Mouse (Mus musculus): Measurements from ENCODE around the gene Alkbh4.
"Not testable (repeated sequence)": the region's sequence is repeated elsewhere in the genome, so short reads cannot be mapped to it uniquely, and the experiment has no call there.

Gene Alkbh4

DNA sequence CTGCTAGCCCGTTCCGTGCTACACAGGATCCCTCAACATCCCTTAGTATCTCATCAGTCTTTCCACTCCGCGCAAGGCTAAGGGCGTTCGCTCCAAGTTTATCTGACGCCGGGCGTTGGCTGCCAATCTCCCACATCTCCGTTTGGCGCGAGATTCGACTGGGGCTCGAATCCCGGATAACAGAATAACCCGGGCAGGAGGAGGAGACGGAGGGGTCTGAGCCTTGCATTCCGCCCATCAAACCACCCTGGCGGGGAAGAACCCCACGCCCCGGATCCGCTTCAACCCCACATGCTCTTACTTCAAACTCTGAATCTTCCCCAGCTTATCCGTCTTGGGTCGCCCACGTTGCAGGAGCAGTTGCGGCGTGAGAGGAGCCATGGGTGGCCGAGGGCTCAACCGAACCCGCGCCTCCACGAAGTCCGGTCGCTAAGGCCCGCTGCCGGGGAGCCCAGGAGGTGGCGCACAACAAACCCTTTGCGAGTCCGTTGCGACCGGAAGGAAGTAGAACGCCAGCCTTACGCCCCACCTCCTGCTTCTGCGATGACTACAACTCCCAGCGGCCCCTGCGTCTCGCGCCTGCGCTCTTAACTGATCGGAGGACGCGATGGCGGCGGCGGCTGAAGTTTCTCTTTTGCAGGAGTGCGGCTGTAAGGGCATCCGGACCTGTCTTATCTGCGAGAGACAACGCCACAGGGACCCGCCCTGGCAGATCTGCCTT, at the start of gene Alkbh4, which contains the start of gene Lrwd1:
Gene Alkbh4, plus strand, starts transcription at position 576 of the 721 bp plus-strand sequence.
Gene Lrwd1, minus strand, starts transcription at position 504 of the 721 bp plus-strand sequence.
- peak; percentile 95 to 96 for DNase-seq (ENCODE audit: low read depth in 2 of 2, low spot score in 2 of 2)

GRCm38 (mm10) chr5:136086290-136086689, 49.7 kb upstream of the Alkbh4 start:
- no peak for DNase-seq (ENCODE audit: low read depth in 2 of 2, low spot score in 2 of 2)

DNA sequence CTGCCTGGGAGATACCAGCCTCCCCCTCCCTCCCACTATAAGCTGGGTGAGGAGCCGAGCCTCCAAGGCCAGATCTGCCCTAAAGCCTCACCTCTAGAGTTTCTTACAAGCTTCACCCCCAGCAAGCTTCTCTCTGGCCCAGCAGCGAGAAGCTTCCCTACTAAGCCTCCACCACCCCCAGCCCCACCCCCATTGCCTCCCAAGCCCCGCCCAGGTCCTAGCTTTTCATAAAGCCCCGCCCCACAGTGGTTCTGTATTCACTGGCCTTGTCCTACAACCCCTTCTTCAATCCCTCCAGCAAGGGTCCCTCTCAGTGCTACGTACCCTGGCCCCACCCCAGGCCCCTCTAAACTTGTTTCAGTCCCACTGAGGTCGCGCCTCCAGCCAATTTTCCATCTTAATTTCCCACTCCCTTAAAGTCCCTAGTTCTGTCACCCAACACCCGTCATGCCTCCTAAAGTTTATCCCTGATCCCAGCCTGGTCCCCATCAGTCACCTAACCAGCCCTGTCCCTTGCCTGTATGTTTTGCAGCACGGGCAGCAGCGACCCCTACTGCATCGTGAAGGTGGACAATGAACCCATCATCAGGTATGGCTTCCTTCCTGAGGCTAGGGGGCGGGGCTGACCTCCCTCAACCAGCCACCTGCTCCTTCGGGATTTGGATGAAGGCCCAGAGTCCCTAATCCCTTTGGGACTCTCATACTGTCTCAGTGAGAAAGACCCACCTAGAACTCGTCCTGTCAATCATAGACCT, 46.9 kb upstream of the Alkbh4 start:
- DNase-seq (ENCODE audit: low read depth in 2 of 2, low spot score in 2 of 2) = no peak

DNA sequence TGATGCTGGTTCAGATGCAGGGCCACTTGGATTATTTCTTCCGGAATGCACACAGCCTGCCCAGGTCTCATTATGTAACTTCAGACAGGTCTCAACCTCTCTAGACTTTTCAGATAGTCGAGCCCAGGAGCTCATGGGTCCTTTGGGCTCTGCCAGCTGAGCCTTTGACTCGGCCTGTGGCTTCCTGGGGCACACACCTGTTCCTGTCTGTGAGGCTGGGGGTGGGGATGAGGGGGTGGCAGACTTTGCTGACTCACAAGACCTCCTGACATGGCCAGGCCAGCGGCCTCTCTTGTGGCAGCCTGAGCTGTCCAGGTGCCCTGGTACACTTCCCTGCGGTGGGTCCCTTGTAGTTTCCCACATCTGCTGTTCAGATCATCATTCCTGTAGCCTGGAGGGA, 44.0 kb upstream of the Alkbh4 start:
- DNase-seq (ENCODE audit: low read depth in 2 of 2, low spot score in 2 of 2) = no peak

GRCm38 (mm10) chr5:136094249-136095010, 41.5 kb upstream of the Alkbh4 start:
- DNase-seq (ENCODE audit: low read depth in 2 of 2, low spot score in 2 of 2) = no peak

- DNase-seq (ENCODE audit: low read depth in 2 of 2, low spot score in 2 of 2) = no peak
These were observed 40.9 kb upstream of the Alkbh4 start for GRCm38 (mm10) chr5:136095089-136095488.

- no peak for DNase-seq (ENCODE audit: low read depth in 2 of 2, low spot score in 2 of 2)
These were observed 37.4 kb upstream of the Alkbh4 start for GRCm38 (mm10) chr5:136098536-136098935.

GRCm38 (mm10) chr5:136102099-136102820, 33.7 kb upstream of the Alkbh4 start:
- peak; percentile 60 to 67 for DNase-seq (ENCODE audit: low read depth in 2 of 2, low spot score in 2 of 2)

DNA sequence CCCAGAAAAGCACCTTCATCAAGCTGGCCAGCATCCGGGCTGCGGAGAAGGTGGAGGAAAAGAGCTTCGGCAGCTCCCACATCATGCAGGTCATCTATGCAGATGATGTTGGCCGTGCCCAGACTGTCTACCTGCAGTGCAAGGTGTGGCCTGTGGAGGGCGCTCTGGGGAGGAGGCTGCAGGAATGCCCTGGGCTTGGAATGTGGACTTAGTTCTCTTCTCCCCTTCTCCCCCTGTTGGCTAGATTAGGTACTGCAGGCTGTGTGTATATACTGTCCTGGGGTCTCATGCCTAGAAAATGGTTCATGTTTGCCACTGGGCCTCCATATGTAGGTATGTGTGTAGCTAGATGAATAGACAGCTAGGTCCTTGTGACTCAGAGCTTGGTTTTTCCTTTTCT, 31.4 kb upstream of the Alkbh4 start:
- peak; percentile 51 to 55 for DNase-seq (ENCODE audit: low read depth in 2 of 2, low spot score in 2 of 2)

DNA sequence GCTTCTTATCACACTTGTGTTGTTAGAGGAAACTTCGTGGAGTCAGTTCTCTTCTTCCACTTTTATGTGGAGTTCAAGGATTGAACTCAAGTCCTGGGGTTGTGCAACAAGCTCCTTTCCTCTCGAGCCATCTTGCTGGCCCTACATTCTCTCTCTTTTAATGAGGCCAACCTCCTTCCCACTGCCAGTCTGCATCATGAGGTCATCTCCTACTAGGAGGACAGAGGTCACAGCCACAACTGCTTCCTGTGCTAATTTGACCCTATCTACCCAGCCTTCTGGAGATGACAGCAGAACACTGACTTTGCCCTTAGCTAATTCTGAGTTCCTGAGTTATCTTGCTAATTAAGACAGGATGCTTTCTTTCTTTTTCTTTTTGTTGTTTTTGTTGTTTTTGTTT, 27.5 kb upstream of the Alkbh4 start:
- DNase-seq (ENCODE audit: low read depth in 2 of 2, low spot score in 2 of 2) = no peak

DNA sequence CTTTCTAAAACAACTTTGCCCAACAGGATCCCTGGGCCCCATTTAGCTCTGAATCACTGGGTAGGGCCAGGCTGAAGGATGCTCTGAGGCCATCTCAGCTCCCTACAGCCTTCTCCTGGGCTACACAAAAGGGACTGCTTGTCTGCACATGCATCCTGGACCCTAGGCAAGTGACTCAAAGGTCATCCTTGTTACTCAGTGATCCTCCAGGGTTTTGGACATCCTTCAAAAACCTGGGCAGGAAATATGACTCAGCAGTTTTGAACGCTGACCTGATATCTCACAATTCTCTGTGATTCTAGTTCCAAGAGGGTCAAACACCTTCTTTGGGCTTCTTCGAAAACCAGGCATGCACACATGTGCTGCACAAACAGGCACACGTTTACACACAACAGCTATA, 26.9 kb upstream of the Alkbh4 start:
- no peak for DNase-seq (ENCODE audit: low read depth in 2 of 2, low spot score in 2 of 2)

DNA sequence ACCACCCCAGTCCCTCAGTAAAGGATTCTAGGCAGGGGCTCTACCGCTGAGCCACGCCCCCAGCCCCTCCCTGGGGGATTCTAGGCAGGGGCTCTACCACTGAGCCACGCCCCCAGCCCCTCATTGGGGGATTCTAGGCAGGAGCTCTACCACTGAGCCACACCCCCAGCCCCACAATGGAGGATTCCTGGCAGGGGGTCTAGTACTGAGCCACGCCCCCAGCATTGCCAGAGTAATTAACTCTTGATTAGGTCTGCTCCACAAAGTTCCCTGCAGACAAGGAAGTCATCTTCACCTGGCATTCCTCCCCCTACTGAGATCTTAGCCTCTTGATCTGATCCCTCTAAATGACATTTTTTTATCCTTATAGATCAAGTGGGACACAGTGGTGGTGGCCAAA, 22.4 kb upstream of the Alkbh4 start:
- DNase-seq (ENCODE audit: low read depth in 2 of 2, low spot score in 2 of 2) = not testable (repeated sequence)

GRCm38 (mm10) chr5:136115891-136116783, 19.8 kb upstream of the Alkbh4 start, which contains the start of gene Polr2j:
Gene Polr2j (plus strand): TSS chr5:136116631.
- peak; percentile 96 for DNase-seq (ENCODE audit: low read depth in 2 of 2, low spot score in 2 of 2)

GRCm38 (mm10) chr5:136116784-136117112, 19.2 kb upstream of the Alkbh4 start:
- DNase-seq (ENCODE audit: low read depth in 2 of 2, low spot score in 2 of 2) = no peak

DNA sequence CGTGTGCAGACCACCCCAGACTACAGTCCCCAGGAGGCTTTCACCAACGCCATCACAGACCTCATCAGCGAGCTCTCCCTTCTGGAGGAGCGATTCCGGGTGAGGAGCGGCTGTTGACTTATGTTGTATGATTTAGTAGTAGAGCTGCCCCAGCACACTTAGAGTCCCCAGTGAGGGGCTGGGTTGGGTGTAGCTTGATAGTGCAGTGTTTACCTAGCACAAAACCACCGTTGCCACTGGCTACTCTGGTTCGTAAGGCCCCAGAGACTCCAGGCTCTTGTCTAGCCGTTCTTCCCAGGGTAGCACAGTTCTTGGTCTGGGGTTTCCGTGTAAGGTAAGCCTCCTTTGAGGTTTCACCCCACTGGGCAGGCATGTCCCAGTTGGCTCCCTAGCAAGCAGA, 13.8 kb upstream of the Alkbh4 start:
- no peak for DNase-seq (ENCODE audit: low read depth in 2 of 2, low spot score in 2 of 2)

- no peak for DNase-seq (ENCODE audit: low read depth in 2 of 2, low spot score in 2 of 2)
These were observed 495 bp downstream of the Alkbh4 start for GRCm38 (mm10) chr5:136136292-136136990.

DNA sequence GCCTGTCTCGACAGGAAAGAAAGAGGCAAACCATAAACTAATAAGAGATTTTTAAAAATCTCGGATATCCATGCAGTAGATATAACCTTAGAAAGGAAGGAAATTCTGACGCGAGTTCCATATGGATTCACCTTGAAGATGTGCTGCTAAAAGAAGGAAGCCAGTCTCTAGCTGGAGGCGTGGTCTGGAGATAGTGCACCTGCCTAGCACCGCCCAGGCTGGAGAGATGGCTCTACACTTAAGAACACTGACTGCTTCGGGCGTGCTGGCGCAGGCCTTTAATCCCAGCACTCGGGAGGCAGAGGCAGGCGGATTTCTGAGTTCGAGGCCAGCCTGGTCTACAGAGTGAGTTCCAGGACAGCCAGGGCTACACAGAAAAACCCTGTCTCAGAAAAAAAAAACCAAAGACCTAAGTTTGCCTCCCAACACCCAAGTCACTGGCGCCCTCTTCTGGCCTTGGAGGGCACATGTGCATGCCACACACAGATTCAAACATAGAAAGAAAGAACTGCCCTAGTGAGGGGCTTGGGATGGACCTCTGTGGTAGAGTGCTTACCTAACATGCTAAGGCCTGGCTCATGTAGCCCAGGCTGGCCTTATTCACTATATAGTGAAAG, 1.8 kb downstream of the Alkbh4 start:
- peak; percentile 64 to 76 for DNase-seq (ENCODE audit: low read depth in 2 of 2, low spot score in 2 of 2)

DNA sequence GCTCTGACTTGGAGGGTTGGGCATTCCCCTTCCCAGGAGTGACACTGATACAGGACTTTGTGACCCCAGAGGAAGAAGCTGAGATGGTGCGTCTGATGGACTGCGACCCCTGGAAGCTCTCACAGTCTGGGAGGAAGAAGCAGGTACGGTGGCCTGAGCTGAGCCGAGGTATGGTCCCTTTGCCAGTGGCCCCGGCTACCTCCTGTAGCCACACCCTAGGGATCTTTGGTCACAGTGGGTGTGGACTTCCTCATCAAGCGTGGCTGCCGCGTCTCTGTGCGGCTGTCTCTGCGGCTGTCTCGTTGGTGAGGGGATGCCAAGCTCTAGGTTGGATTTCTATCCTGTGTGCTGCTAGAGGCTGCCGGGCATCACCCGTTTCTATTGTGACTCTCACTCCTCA, 3.4 kb downstream of the Alkbh4 start:
- no peak for DNase-seq (ENCODE audit: low read depth in 2 of 2, low spot score in 2 of 2)

DNA sequence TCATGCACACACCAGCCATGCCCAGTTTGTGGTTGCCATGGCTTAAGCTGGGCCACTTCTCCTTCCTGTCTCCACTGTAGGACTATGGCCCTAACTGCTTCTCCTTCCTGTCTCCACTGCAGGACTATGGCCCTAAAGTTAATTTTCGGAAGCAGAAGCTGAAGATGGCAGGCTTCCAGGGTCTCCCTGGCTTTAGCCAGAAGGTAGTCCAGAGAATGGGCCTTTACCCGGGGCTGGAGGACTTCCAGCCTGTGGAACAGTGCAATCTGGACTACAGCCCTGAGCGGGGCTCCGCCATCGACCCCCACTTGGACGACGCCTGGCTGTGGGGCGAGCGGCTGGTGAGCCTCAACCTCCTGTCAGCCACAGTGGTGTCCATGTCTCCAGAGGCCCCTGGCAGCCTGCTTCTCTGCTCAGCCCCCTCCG, 4.1 kb downstream of the Alkbh4 start:
- no peak for DNase-seq (ENCODE audit: low read depth in 2 of 2, low spot score in 2 of 2)
